Mouse (Mus musculus) hindlimb bud, embryonic 11.5 days (tissue): Measurements from ENCODE around the gene Ptpn13.

ENCODE experiments used
- DNase-seq: peaks from one replicate; pipeline ENCODE4 v3.0.0-alpha.2; 2012; ENCODE audit warnings: low read depth, low spot score; ENCODE audit errors: extremely low spot score

The Ptpn13 gene

GRCm38 (mm10) chr5:103458411-103458810, 33.4 kb downstream of the Ptpn13 start:
- no peak for DNase-seq

- no peak for DNase-seq
Measured at GRCm38 (mm10) chr5:103458959-103459675, 34.1 kb downstream of the Ptpn13 start.

- DNase-seq = no peak
Measured at GRCm38 (mm10) chr5:103460903-103461302, 35.9 kb downstream of the Ptpn13 start.

GRCm38 (mm10) chr5:103463661-103464219, 38.7 kb downstream of the Ptpn13 start:
- DNase-seq = no peak

GRCm38 (mm10) chr5:103464329-103464728, 39.3 kb downstream of the Ptpn13 start:
- no peak for DNase-seq

- DNase-seq = no peak
Measured at GRCm38 (mm10) chr5:103464771-103465170, 39.8 kb downstream of the Ptpn13 start.

- DNase-seq = no peak
Measured at GRCm38 (mm10) chr5:103472670-103473069, 47.7 kb downstream of the Ptpn13 start.

- no peak for DNase-seq
Measured at GRCm38 (mm10) chr5:103473467-103474096, 48.6 kb downstream of the Ptpn13 start.

- DNase-seq = no peak
Measured at GRCm38 (mm10) chr5:103474259-103474658, 49.3 kb downstream of the Ptpn13 start.

- DNase-seq = no peak
Measured at GRCm38 (mm10) chr5:103475503-103475902, 50.5 kb downstream of the Ptpn13 start.

GRCm38 (mm10) chr5:103479503-103479902, 54.5 kb downstream of the Ptpn13 start:
- DNase-seq = no peak

GRCm38 (mm10) chr5:103481222-103481621, 56.2 kb downstream of the Ptpn13 start:
- DNase-seq = no peak

GRCm38 (mm10) chr5:103487001-103487400, 62.0 kb downstream of the Ptpn13 start:
- no peak for DNase-seq

- no peak for DNase-seq
Measured at GRCm38 (mm10) chr5:103490964-103491363, 66.0 kb downstream of the Ptpn13 start.

GRCm38 (mm10) chr5:103491788-103492187, 66.8 kb downstream of the Ptpn13 start:
- DNase-seq = no peak

GRCm38 (mm10) chr5:103497061-103497460, 72.1 kb downstream of the Ptpn13 start:
- no peak for DNase-seq

GRCm38 (mm10) chr5:103497480-103497879, 72.5 kb downstream of the Ptpn13 start:
- no peak for DNase-seq

- DNase-seq = no peak
Measured at GRCm38 (mm10) chr5:103499305-103499704, 74.3 kb downstream of the Ptpn13 start.

GRCm38 (mm10) chr5:103501076-103501475, 76.1 kb downstream of the Ptpn13 start:
- DNase-seq = no peak

GRCm38 (mm10) chr5:103501839-103502238, 76.8 kb downstream of the Ptpn13 start:
- DNase-seq = no peak

GRCm38 (mm10) chr5:103513162-103513561, 88.2 kb downstream of the Ptpn13 start:
- DNase-seq = no peak

GRCm38 (mm10) chr5:103514441-103514840, 89.4 kb downstream of the Ptpn13 start:
- no peak for DNase-seq
